Mouse (Mus musculus) thymus, adult 2 months (tissue): ENCODE measurements around the gene Fpgs.

Experiments
- CTCF ChIP-seq: fragments of 200-500 bp; IDR thresholded peaks from 2 replicates; pipeline ENCODE4 v1.5.1; 2012; ENCODE audit warnings: mild to moderate bottlenecking, control low read depth, low read length, moderate library complexity, borderline replicate concordance; ENCODE audit not compliant: control insufficient read depth, poor library complexity, insufficient read depth; ENCODE audit errors: extremely low read depth
- POLR2A ChIP-seq: fragments of 200-500 bp; IDR thresholded peaks from 2 replicates; pipeline ENCODE4 v1.6.1; 2012; ENCODE audit warnings: mild to moderate bottlenecking, low read length, control low read depth, moderate library complexity; ENCODE audit not compliant: control insufficient read depth, poor library complexity, insufficient read depth; ENCODE audit errors: extremely low read depth

GRCm38 (mm10) chr2:32706971-32707370, 3.0 kb upstream of the Fpgs start:
- TF ChIP-seq CTCF (no peak), POLR2A (no peak)
